Mouse (Mus musculus) liver, adult 2 months (tissue): Measurements from ENCODE around the gene Insr.

Source experiments
- CTCF ChIP-seq: fragments of 200-500 bp; IDR thresholded peaks from 2 replicates; pipeline ENCODE4 v1.5.1; 2011; ENCODE audit warnings: low read depth, low read length, control low read depth
- POLR2A ChIP-seq: fragments of 200-500 bp; IDR thresholded peaks from 2 replicates; pipeline ENCODE4 v1.6.1; 2011; ENCODE audit warnings: low read length, control low read depth; ENCODE audit not compliant: insufficient read depth; ENCODE audit errors: extremely low read depth

DNA sequence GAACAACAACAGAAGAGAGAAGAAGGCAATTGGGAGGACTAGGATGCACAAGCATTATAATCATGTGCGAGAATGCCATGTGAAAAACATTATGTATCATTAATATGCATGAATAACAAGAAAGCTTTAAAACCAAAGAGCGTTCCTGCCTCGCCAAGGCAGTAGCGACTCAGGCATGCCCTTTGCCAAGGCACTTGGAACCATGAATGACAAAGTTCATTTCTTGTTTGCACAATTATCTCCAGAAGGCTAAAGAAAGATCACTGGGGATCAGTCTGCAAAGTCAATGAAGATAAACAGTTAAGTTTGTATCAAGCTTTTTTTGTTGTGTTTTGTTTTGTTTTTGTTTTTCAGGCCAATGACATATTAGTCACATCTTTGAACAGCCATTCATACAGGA lies 36.2 kb downstream of the Insr start:
- no peak for TF ChIP-seq CTCF
- no peak for TF ChIP-seq POLR2A
